Mouse (Mus musculus): ENCODE results near the gene Zfp637. TPM values are rescaled to one million over a fixed set of nuclear protein-coding genes. Genes with fewer than 3 reads are reported as not detected.

Zfp637 gene
- total RNA-seq (2023) = 10 to 100 TPM; 16.2 to 19.1 TPM

GRCm38 (mm10) chr6:117840686-117841510 lies at the start of gene Zfp637:
TSS of gene Zfp637 (plus strand) at chr6:117841180.

DNA sequence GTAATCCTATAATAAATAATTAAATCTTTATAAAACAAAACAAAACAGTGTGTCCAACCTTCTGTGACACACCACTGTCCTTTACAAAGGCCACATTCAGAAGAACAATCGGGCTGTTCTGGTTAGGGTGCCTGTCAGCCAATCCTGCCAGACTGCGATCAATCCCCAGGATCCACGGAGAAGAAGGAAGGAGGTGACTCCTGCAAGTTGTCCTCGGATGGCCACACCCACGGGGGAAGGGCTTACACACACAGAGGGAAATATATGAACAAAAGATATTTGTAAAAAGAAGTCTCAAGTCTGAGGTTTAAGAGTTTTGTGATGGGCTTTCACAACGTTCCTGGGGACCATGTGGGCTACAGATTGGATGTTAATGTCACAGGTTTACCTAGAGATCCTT lies 20.9 kb downstream of the Zfp637 start, which contains the start of gene Zfp239:
TSS of gene Zfp239 (plus strand) at position 253 of the 400 bp plus-strand sequence.

Other genes with a start within 250 kb of the Zfp637 start
- gene Zfp239, start 20.9 kb downstream of the Zfp637 start, total RNA-seq (2023) = 1 to 10 TPM; 1.7 to 4.8 TPM
- 100 to 1,000 TPM; 818 to 840 TPM for gene Hnrnpf, start 59.1 kb downstream of the Zfp637 start, total RNA-seq (2023)
- gene Fxyd4, start 96.5 kb downstream of the Zfp637 start, total RNA-seq (2023) = not detected
- 1 to 10 TPM; 1.3 to 1.7 TPM for gene Rasgef1a, start 170.3 kb downstream of the Zfp637 start, total RNA-seq (2023)